Mouse (Mus musculus) urinary bladder, adult 18-20 months (tissue): ENCODE results near the gene E430018J23Rik.
"Not testable (repeated sequence)": the region's sequence is repeated elsewhere in the genome, so short reads cannot be mapped to it uniquely, and the experiment has no call there.

Source experiments
- DNase-seq, 2 experiments: peaks; one replicate each; pipeline ENCODE4 v3.0.0; 2022; ENCODE audit warnings: low spot score in 2 of 2, mixed read lengths in 2 of 2

The E430018J23Rik gene

GRCm38 (mm10) chr7:127342332-127342731 lies 51.1 kb downstream of the E430018J23Rik start:
- no peak for DNase-seq

GRCm38 (mm10) chr7:127341861-127342260 lies 51.6 kb downstream of the E430018J23Rik start:
- DNase-seq = not testable (repeated sequence)

- DNase-seq = no peak
These were observed 52.1 kb downstream of the E430018J23Rik start for GRCm38 (mm10) chr7:127341356-127341755.
